In genomic region chr12:79073362-79073761, GRCm38 (mm10) we compare ENCODE assay signal across 23 mouse cellular contexts. TPM values are rescaled to one million over a fixed set of nuclear protein-coding genes. Genes with fewer than 3 reads are reported as not detected.
DNase-seq lines count a peak whose midpoint lies in the region; ATAC-seq and TF ChIP-seq lines count a peak whose summit lies in the region.
"Had no signal": no experiment of that assay in that cellular context is flagged by ENCODE, and none has a peak within 500 bp of the region (broad histone marks: within the 10 kb centered on the region; RNA-seq: fewer than 3 reads in every experiment).

No protein-coding gene starts in this region.

- H3K4me2 ChIP-seq in intestine, embryonic 15.5 days (replicated peaks) = no peak overlapping the region
- no peak overlapping the region for H3K4me2 ChIP-seq in intestine, postnatal 0 days (replicated peaks; ENCODE audit: low read depth)
- H3K4me2 ChIP-seq: embryonic facial prominence, embryonic 12.5 days; forebrain, embryonic 13.5 days; forebrain, embryonic 15.5 days had no signal

- peak; percentile 85 for DNase-seq in heart, adult 11 months
- no peak for DNase-seq in heart, adult 2 months
- DNase-seq in gastrocnemius, postnatal 36 days = no peak
- DNase-seq: adrenal gland, adult 8-10 months; adrenal gland, postnatal 14 days; adrenal gland, postnatal 36 days; B cell, adult 2 months; cerebellum, adult 11-12 months; cerebellum, adult 2 months; cerebellum, adult 9-10 months; cerebellum, postnatal 10 days; cerebellum, postnatal 25 days had no signal

- no peak for TF ChIP-seq POLR2A in heart, adult 2 months (IDR thresholded peaks at IDR 0.05; ENCODE audit: insufficient read depth, low read depth, low read length)

- H3K27ac ChIP-seq in heart, adult 2 months = no peak overlapping the region
- no peak overlapping the region for H3K27ac ChIP-seq in intestine, embryonic 15.5 days
- no peak overlapping the region for H3K27ac ChIP-seq in intestine, postnatal 0 days (ENCODE audit: low read depth, low read length)
- H3K27ac ChIP-seq: embryonic facial prominence, embryonic 10.5 days; embryonic facial prominence, embryonic 12.5 days; forebrain, embryonic 13.5 days; forebrain, embryonic 15.5 days had no signal

- no peaks in the 10 kb centered on the region for H3K36me3 ChIP-seq in heart, adult 2 months (ENCODE audit: control insufficient read depth, insufficient read depth, low read length)
- peaks cover 29% of the 10 kb centered on the region for H3K36me3 ChIP-seq in intestine, embryonic 15.5 days
- H3K36me3 ChIP-seq in intestine, postnatal 0 days (ENCODE audit: control insufficient read depth, insufficient read depth) = peaks cover 88% of the 10 kb centered on the region

- H3K4me1 ChIP-seq in heart, adult 2 months (ENCODE audit: control insufficient read depth, insufficient read depth, low read length) = no peaks in the 10 kb centered on the region
- H3K4me1 ChIP-seq in intestine, embryonic 15.5 days (replicated peaks) = peaks cover 3% of the 10 kb centered on the region; the same call in 1 of the 2 replicates
- H3K4me1 ChIP-seq in intestine, postnatal 0 days (replicated peaks; ENCODE audit: control insufficient read depth, insufficient read depth, low read length) = no peaks in the 10 kb centered on the region
- H3K4me1 ChIP-seq: embryonic facial prominence, embryonic 10.5 days; embryonic facial prominence, embryonic 12.5 days; forebrain, embryonic 13.5 days; forebrain, embryonic 15.5 days had no signal

- H3K27me3 ChIP-seq in heart, adult 2 months (ENCODE audit: control insufficient read depth, insufficient read depth, low read length) = no peaks in the 10 kb centered on the region
- H3K27me3 ChIP-seq in intestine, embryonic 15.5 days (replicated peaks) = no peaks in the 10 kb centered on the region
- H3K27me3 ChIP-seq in intestine, postnatal 0 days (replicated peaks; ENCODE audit: control insufficient read depth, insufficient read depth, low read length) = no peaks in the 10 kb centered on the region
- H3K27me3 ChIP-seq: CH12.LX; embryonic facial prominence, embryonic 12.5 days; forebrain, embryonic 13.5 days; forebrain, embryonic 15.5 days; Patski had no signal

- whole genome bisulfite sequencing in heart, adult 2 months = 91% methylated on average over 6 of the region's 6 CpGs
- WGBS in intestine, embryonic 15.5 days = 82% methylated on average over 6 of the region's 6 CpGs
- 54% methylated on average over 6 of the region's 6 CpGs for WGBS in intestine, postnatal 0 days

- ATAC-seq in intestine, embryonic 15.5 days = peak; percentile 45; the same call in 1 of the 2 replicates
- peak; percentile 62 for ATAC-seq in intestine, postnatal 0 days
- ATAC-seq: activated CD4-positive, CD25-positive, alpha-beta regulatory T cell, adult 4 months; CD4-positive, CD25-positive, alpha-beta regulatory T cell, adult 4 months; forebrain, embryonic 13.5 days; forebrain, embryonic 15.5 days; Patski had no signal

- intact Hi-C loops in heart, adult 2 months (cut with DNase I) = no loop called here
- intact Hi-C loops in gastrocnemius, postnatal 36 days (cut with DNase I) = no loop called here

- H3K9me3 ChIP-seq in intestine, embryonic 15.5 days = no peaks in the 10 kb centered on the region
- H3K9me3 ChIP-seq in intestine, postnatal 0 days (ENCODE audit: control insufficient read depth) = no peaks in the 10 kb centered on the region
- H3K9me3 ChIP-seq: embryonic facial prominence, embryonic 10.5 days; embryonic facial prominence, embryonic 12.5 days; forebrain, embryonic 13.5 days; forebrain, embryonic 15.5 days; G1E had no signal

- H3K79me2 ChIP-seq in heart, adult 2 months (replicated peaks; ENCODE audit: control insufficient read depth, insufficient read depth, low read length) = no peaks in the 10 kb centered on the region

- no peak for TF ChIP-seq CTCF in heart, adult 2 months (IDR thresholded peaks at IDR 0.05)
- no peak for TF ChIP-seq CTCF in intestine, postnatal 0 days (IDR thresholded peaks at IDR 0.05; ENCODE audit: low read depth)

- no peak overlapping the region for H3K9ac ChIP-seq in heart, adult 2 months (ENCODE audit: low read depth, low read length)
- no peak overlapping the region for H3K9ac ChIP-seq in intestine, embryonic 15.5 days
- no peak overlapping the region for H3K9ac ChIP-seq in intestine, postnatal 0 days (ENCODE audit: low read depth, low read length)
- H3K9ac ChIP-seq: embryonic facial prominence, embryonic 12.5 days; forebrain, embryonic 13.5 days; forebrain, embryonic 15.5 days had no signal

- no peak overlapping the region for H3K4me3 ChIP-seq in heart, adult 2 months
- H3K4me3 ChIP-seq in intestine, embryonic 15.5 days (replicated peaks) = no peak overlapping the region
- no peak overlapping the region for H3K4me3 ChIP-seq in intestine, postnatal 0 days (ENCODE audit: low read depth, low read length)
- H3K4me3 ChIP-seq: embryonic facial prominence, embryonic 10.5 days; embryonic facial prominence, embryonic 12.5 days; forebrain, embryonic 13.5 days; forebrain, embryonic 15.5 days had no signal

- no peak for TF ChIP-seq EP300 in heart, adult 2 months (IDR thresholded peaks at IDR 0.05; ENCODE audit: insufficient read depth, low read depth, low read length)

RNA-seq across cellular contexts. Expression of gene Pigh, which starts 16.1 kb away (rescaled TPM):
- 1 to 10 TPM; 3.4 to 4.4 TPM for total RNA-seq in heart, adult 2 months (2021)
- 4.6 and 5.4 TPM in 2 replicates for polyA plus RNA-seq in heart, adult 2 months (2012; rRNA removed)
- polyA plus RNA-seq in intestine, embryonic 15.5 days (2015; fragmentation: Nextera tagmentation; extraction: Ambion mirVana) = 25.4 and 26.0 TPM in 2 replicates
- 18.2 and 20.9 TPM in 2 replicates for polyA plus RNA-seq in intestine, postnatal 0 days (2015; fragmentation: Nextera tagmentation; extraction: Ambion mirVana)
- 1 to 10 TPM; 1.5 to 2.0 TPM for total RNA-seq in gastrocnemius, postnatal 36 days (2021)

RNA-seq across cellular contexts. Expression of gene Plekhh1, which starts 44.4 kb away (rescaled TPM):
- total RNA-seq in heart, adult 2 months (2021) = 1 to 10 TPM; 1.4 to 1.7 TPM
- 1.8 and 2.8 TPM in 2 replicates for polyA plus RNA-seq in heart, adult 2 months (2012; rRNA removed)
- 6.8 and 7.3 TPM in 2 replicates for polyA plus RNA-seq in intestine, embryonic 15.5 days (2015; fragmentation: Nextera tagmentation; extraction: Ambion mirVana)
- 12.2 and 12.6 TPM in 2 replicates for polyA plus RNA-seq in intestine, postnatal 0 days (2015; fragmentation: Nextera tagmentation; extraction: Ambion mirVana)
- 1 to 10 TPM; 1.1 to 1.3 TPM for total RNA-seq in gastrocnemius, postnatal 36 days (2021)

RNA-seq across cellular contexts. Expression of gene Arg2, which starts 57.2 kb away (rescaled TPM):
- not detected for total RNA-seq in heart, adult 2 months (2021)
- polyA plus RNA-seq in heart, adult 2 months (2012; rRNA removed) = 0.16 TPM in 1 of 2 replicates, not detected in the other
- polyA plus RNA-seq in intestine, embryonic 15.5 days (2015; fragmentation: Nextera tagmentation; extraction: Ambion mirVana) = 0.55 and 1.1 TPM in 2 replicates
- polyA plus RNA-seq in intestine, postnatal 0 days (2015; fragmentation: Nextera tagmentation; extraction: Ambion mirVana) = 1.0 TPM in 2 replicates
- not detected for total RNA-seq in gastrocnemius, postnatal 36 days (2021)
- total RNA-seq: adrenal gland, postnatal 14 days; CH12.LX had no signal
- polyA plus RNA-seq: G1E had no signal
